Mouse (Mus musculus): ENCODE results near the gene Arhgap22. TPM values are rescaled to one million over a fixed set of nuclear protein-coding genes. Genes with fewer than 3 reads are reported as not detected.
A peak's percentile ranks its signal among the peaks of the same experiment; 100 is the strongest.

Gene Arhgap22
- total and polyA plus RNA-seq, 3 experiments, result 0.11 TPM; not detected in 2

DNA sequence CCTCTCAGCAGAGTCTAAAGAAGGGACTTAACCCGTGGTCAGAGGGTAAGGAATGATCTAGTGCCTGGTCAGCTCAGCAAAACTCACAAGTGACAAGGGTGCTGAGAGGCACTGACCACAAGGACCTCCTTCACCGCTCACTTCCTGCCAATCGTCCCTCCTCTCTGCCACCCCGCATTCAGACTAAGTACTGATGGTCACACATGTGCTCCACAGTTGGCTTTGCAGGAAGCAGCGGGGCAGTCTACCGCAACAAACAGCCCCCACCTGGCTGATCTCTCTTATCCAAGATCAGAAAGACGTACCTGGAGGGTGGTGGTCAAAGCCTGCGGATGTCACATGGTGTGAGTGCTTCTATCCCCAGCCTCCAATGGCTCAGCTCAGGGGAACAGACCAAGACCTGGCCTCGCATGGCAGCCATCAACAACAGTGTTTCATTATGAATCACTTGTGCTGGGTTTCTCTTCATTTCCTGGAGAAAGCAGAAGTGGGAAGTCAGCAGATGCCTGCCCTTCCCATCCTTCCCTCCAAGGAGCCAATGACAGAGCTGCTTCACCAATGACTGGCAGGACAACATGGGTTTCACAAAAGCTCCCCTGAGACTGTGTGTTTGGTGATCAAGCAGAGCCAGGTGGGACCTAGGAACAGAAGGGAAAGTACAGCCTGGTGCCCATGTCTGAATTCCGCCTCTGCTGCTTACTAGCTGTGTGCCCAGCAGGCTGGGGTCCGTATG lies 28.6 kb upstream of the Arhgap22 start, which contains the start of gene Wdfy4 (continued):
- TF ChIP-seq TBP (IDR thresholded peaks at IDR 0.05; ENCODE audit: low read depth, low read length) (peak; percentile 92), POLR2AphosphoS2 (IDR thresholded peaks at IDR 0.05; ENCODE audit: low read length) (peak; percentile 62; the same call in 1 of the 2 replicates)

GRCm38 (mm10) chr14:33187201-33187600 lies 26.6 kb upstream of the Arhgap22 start:
- Histone ChIP-seq H3K9me3 (replicated peaks; ENCODE audit: insufficient read depth, low read length) (no peaks in the 10 kb centered on the region), H3K79me2 (ENCODE audit: control insufficient read depth, insufficient read depth, low read length, poor library complexity) (peaks cover 9% of the 10 kb centered on the region), H3K9ac (ENCODE audit: control insufficient read depth, low read depth, low read length, poor library complexity, severe bottlenecking) (no peak overlapping the region), H3K4me3 (ENCODE audit: control insufficient read depth in 1 of 2, insufficient read depth in 1 of 2, low read depth in 2 of 2, low read length in 2 of 2) (no peak overlapping the region), H3K27ac (ENCODE audit: control insufficient read depth, low read depth, low read length) (no peak overlapping the region), H3K36me3 (ENCODE audit: control insufficient read depth in 1 of 2, insufficient read depth in 2 of 2, low read length in 2 of 2) (peaks cover 0 to 2% of the 10 kb centered on the region in 2 experiments; a peak in 2 of 4 replicates), H3K27me3 (ENCODE audit: control insufficient read depth in 1 of 2, insufficient read depth in 2 of 2, low read length in 2 of 2) (no peaks in the 10 kb centered on the region), H3K4me1 (ENCODE audit: control insufficient read depth in 1 of 2, insufficient read depth in 2 of 2, low read length in 2 of 2) (peaks cover 0 to 13% of the 10 kb centered on the region in 2 experiments; a peak in 3 of 4 replicates)
- DNase-seq (ENCODE audit: low read depth, low spot score), result no peak
- TF ChIP-seq NRF1 (IDR thresholded peaks at IDR 0.05; ENCODE audit: insufficient read depth, low read depth, low read length, poor library complexity, severe bottlenecking), result no peak
- no peak for TF ChIP-seq TAL1 (IDR thresholded peaks at IDR 0.05; ENCODE audit: low read length)
- no peak for TF ChIP-seq MAZ (IDR thresholded peaks at IDR 0.05; ENCODE audit: low read depth, low read length)
- no peak for TF ChIP-seq TBP (IDR thresholded peaks at IDR 0.05; ENCODE audit: low read depth, low read length)
- TF ChIP-seq MAX (IDR thresholded peaks at IDR 0.05; ENCODE audit: low read length), result no peak
- TF ChIP-seq TCF12 (IDR thresholded peaks at IDR 0.05; ENCODE audit: low read depth, low read length), result no peak
- no peak for TF ChIP-seq MXI1 (IDR thresholded peaks at IDR 0.05; ENCODE audit: low read depth, low read length)
- TF ChIP-seq NELFE (IDR thresholded peaks at IDR 0.05; ENCODE audit: low read depth, low read length), result no peak
- no peak for TF ChIP-seq ZC3H11A (IDR thresholded peaks at IDR 0.05; ENCODE audit: low read depth, low read length)
- no peak for TF ChIP-seq USF2 (IDR thresholded peaks at IDR 0.05; ENCODE audit: borderline replicate concordance in 1 of 2, insufficient read depth in 1 of 2, low read depth in 1 of 2, low read length in 2 of 2)
- no peak for TF ChIP-seq E2F4 (IDR thresholded peaks at IDR 0.05; ENCODE audit: borderline replicate concordance, low read depth, low read length)
- no peak for TF ChIP-seq USF1 (IDR thresholded peaks at IDR 0.05; ENCODE audit: low read depth, low read length)
- no peak for TF ChIP-seq POLR2AphosphoS5 (IDR thresholded peaks at IDR 0.05; ENCODE audit: borderline replicate concordance, low read depth, low read length)
- no peak for TF ChIP-seq CHD1 (IDR thresholded peaks at IDR 0.05; ENCODE audit: low read depth, low read length)
- TF ChIP-seq ZMIZ1 (IDR thresholded peaks at IDR 0.05; ENCODE audit: low read depth, low read length), result no peak

- no peak for TF ChIP-seq CHD2 (IDR thresholded peaks at IDR 0.05; ENCODE audit: low read length)
- no peak for TF ChIP-seq MXI1 (IDR thresholded peaks at IDR 0.05; ENCODE audit: low read depth, low read length)
- TF ChIP-seq MYC (IDR thresholded peaks at IDR 0.05; ENCODE audit: low read depth, low read length), result no peak
- no peak for TF ChIP-seq MAFK (IDR thresholded peaks at IDR 0.05; ENCODE audit: borderline replicate concordance, low read depth, low read length)
- TF ChIP-seq POLR2AphosphoS5 (IDR thresholded peaks at IDR 0.05; ENCODE audit: borderline replicate concordance, low read depth, low read length), result no peak
- TF ChIP-seq ETS1 (IDR thresholded peaks at IDR 0.05; ENCODE audit: low read depth, low read length), result no peak
- no peak for TF ChIP-seq SIN3A (IDR thresholded peaks at IDR 0.05; ENCODE audit: low read length)
- TF ChIP-seq ZMIZ1 (IDR thresholded peaks at IDR 0.05; ENCODE audit: low read depth, low read length), result no peak
- no peak for TF ChIP-seq TCF12 (IDR thresholded peaks at IDR 0.05; ENCODE audit: low read depth, low read length)
- TF ChIP-seq GABPA (IDR thresholded peaks at IDR 0.05; ENCODE audit: low read depth, low read length), result no peak
- no peak for TF ChIP-seq HCFC1 (IDR thresholded peaks at IDR 0.05; ENCODE audit: low read depth, low read length)
- TF ChIP-seq TBP (IDR thresholded peaks at IDR 0.05; ENCODE audit: low read depth, low read length), result no peak
- no peak for TF ChIP-seq USF2 (IDR thresholded peaks at IDR 0.05; ENCODE audit: borderline replicate concordance in 1 of 2, insufficient read depth in 1 of 2, low read depth in 1 of 2, low read length in 2 of 2)
- Histone ChIP-seq H3K4me3 (ENCODE audit: control insufficient read depth in 1 of 2, insufficient read depth in 1 of 2, low read depth in 2 of 2, low read length in 2 of 2) (no peak overlapping the region), H3K79me2 (ENCODE audit: control insufficient read depth, insufficient read depth, low read length, poor library complexity) (peaks cover 6% of the 10 kb centered on the region), H3K27ac (ENCODE audit: control insufficient read depth, low read depth, low read length) (no peak overlapping the region), H3K4me1 (ENCODE audit: control insufficient read depth in 1 of 2, insufficient read depth in 2 of 2, low read length in 2 of 2) (peaks cover 0 to 14% of the 10 kb centered on the region in 2 experiments; a peak in 3 of 4 replicates), H3K27me3 (ENCODE audit: control insufficient read depth in 1 of 2, insufficient read depth in 2 of 2, low read length in 2 of 2) (no peaks in the 10 kb centered on the region), H3K9me3 (replicated peaks; ENCODE audit: insufficient read depth, low read length) (no peaks in the 10 kb centered on the region), H3K36me3 (ENCODE audit: control insufficient read depth in 1 of 2, insufficient read depth in 2 of 2, low read length in 2 of 2) (peaks cover 0 to 2% of the 10 kb centered on the region in 2 experiments; a peak in 2 of 4 replicates), H3K9ac (ENCODE audit: control insufficient read depth, low read depth, low read length, poor library complexity, severe bottlenecking) (no peak overlapping the region)
- no peak for DNase-seq (ENCODE audit: low read depth, low spot score)
These were observed 24.6 kb upstream of the Arhgap22 start for GRCm38 (mm10) chr14:33189230-33189629.

All from MEL (cell line).